Mouse (Mus musculus) ES-Bruce4 (cell line): ENCODE results near the gene Cacng3.

Experiments used
- CTCF ChIP-seq: IDR thresholded peaks from one replicate; pipeline ENCODE4 v1.8.1; 2011; ENCODE audit warnings: low read depth, low read length
- EP300 ChIP-seq: IDR thresholded peaks from 2 replicates; pipeline ENCODE4 v1.6.1; 2011; ENCODE audit warnings: low read depth, low read length; ENCODE audit not compliant: insufficient read depth
- POLR2A ChIP-seq: IDR thresholded peaks from one replicate; pipeline ENCODE4 v1.8.1; 2011; ENCODE audit warnings: low read length; ENCODE audit not compliant: insufficient read depth

DNA sequence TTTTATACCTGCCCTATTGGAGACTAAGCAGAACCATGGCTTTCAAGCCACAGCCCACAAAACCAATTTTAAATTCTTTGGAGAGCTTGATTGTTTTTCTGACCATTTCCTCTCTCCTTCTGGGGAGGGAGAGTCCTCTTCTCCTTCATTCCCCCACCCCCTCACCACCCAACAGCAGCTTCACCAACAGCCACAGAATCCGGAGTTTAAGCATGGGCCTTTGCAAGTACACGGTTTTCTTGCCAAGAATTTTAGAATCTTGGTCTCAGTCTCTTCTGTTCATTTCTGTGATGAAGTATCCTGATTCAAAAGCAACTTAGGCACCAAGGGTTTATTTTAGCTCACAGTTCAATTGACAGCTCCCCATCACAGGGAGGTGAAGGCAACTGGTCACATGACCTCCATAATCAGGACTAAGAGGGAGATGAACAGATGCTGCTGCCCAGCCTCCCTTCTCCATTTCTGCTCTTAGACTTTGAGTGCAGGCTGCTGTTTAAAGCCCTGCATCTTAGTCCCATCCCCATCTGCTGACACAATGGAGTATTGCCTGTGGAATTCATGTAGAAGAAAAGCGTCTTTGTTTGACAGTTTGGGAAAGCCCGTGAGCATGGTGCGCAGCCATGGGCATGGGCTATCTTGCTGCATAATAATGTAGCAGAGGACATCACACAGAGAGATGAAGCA is 85.8 kb downstream of the Cacng3 start:
- TF ChIP-seq CTCF (no peak), POLR2A (no peak), EP300 (no peak)
